Mouse (Mus musculus): Measurements from ENCODE around the gene Mtnr1b. TPM values are rescaled to one million over a fixed set of nuclear protein-coding genes. Genes with fewer than 3 reads are reported as not detected.

Gene Mtnr1b
- not detected for total RNA-seq (2021)

- no peak for DNase-seq
Measured at GRCm38 (mm10) chr9:15874506-15875160, at the start of gene Mtnr1b. Mtnr1b (minus strand) TSS chr9:15874556.

GRCm38 (mm10) chr9:15920271-15920670, 45.9 kb upstream of the Mtnr1b start:
- DNase-seq = no peak

GRCm38 (mm10) chr9:15919373-15920005, 45.1 kb upstream of the Mtnr1b start:
- no peak for DNase-seq

DNA sequence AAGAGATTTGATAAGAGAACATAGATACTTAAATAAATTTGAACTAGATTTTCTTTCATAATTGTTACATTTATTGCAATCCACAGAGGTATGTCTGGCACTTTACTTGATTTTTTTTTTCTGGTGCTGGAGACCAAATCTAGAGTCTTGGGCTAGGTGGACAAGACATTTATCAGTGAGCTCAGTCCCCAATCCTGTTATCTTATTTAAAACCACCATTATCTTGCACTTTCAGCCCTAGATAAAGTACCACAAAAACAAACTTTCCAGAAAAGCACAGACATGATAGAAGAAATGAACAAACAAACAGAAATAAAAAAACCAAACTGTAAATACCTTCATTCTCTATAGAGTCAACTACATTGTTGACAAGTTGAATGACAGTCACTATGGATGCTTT, 42.2 kb upstream of the Mtnr1b start:
- DNase-seq = no peak

- no peak for DNase-seq
Measured at GRCm38 (mm10) chr9:15912735-15913134, 38.4 kb upstream of the Mtnr1b start.

DNA sequence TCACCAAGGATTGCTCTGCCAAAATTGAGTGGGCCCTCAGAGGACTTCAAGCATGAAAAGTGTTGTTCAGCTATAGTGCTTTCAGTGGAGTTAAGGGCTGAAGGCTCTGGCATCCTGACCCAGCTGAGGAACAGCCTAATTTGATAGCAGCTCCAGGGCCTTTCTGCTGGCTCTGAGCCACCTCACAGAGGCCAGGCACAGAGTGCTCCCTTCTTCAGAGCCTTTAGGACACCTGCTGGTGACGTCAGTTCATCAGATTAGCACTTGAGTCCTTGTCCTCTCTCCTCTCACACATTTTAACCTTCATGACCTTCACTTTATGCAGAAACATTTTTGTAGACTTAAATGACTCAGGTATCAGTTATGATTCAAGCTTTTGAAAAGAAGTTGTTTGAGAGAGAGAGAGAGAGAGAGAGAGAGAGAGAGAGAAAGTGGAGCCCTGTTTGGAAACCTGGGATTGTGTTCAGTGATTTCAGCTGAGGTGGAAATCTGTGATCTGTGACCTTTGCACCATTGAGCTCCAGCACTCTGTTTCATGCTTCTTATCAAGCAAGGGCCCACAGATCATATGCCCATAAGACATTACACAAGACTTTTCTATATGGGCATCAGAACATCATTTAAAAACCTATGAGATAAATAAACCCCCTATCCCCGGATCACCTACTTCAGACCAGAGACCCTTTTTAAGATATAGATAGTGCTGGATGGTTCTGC, 35.2 kb upstream of the Mtnr1b start:
- DNase-seq = no peak

GRCm38 (mm10) chr9:15903948-15904750, 29.8 kb upstream of the Mtnr1b start:
- DNase-seq = no peak

DNA sequence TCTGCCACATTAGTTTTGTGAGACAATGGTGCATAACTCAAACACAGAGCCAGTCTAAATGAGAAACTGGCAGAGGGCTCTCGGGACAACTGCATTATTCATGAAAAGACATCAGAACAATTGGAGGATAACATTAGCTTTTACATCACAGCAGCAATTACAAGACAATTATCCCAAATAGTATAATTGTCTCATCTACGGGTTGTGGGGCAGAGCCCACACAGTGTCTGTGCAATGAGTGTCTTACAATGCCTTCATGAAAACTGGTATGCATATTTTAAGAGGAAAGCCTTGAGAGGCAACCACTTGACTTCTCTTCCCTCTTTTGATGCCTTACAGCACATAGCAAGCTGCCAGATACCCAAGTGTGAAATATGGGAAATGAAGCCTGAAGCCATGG, 23.8 kb upstream of the Mtnr1b start:
- no peak for DNase-seq

GRCm38 (mm10) chr9:15886756-15887155, 12.4 kb upstream of the Mtnr1b start:
- DNase-seq = no peak

DNA sequence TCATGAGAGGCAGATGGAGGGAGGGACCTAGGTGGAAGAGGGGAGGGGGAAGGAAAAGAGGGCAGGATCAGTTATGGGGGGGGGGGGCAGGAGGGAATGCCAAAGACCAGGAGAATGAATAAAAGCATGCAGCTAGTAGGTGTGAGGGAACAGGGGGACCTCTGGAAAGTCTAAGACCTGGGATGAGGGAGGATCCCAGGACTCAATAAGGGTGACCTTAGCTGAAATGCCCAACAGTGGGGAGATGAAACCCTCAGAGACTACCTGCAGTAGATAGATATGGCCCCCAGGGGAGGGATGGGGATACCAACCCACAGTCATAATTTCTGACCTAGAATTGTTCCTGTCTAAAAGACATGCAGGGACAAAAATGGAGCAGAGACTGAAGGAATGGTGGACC, 6.4 kb upstream of the Mtnr1b start:
- DNase-seq = no peak

DNA sequence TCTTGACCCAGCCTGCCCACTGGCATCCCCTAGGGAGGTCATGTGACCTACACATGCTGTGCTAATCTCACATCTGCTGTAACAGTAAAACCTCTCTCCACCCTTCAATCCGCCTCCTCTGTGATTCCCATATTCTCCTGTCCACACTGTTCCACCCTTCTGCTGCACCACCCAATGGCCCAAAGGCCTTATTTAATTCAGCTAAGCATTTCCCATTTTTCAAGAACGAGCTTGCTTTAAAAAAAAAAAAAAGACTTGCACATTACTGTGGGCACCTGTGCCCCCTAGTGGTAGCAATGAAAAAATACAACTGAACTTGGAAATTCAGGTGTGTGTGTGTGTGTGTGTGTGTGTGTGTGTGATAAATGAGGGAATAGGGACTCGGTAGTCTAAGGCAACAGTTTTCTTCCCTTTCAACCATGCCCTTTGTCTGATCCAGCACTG, 5.8 kb upstream of the Mtnr1b start:
- DNase-seq = peak; percentile 21

GRCm38 (mm10) chr9:15870013-15870412, 4.3 kb downstream of the Mtnr1b start:
- DNase-seq = no peak

- no peak for DNase-seq
Measured at GRCm38 (mm10) chr9:15869456-15869855, 4.9 kb downstream of the Mtnr1b start.

GRCm38 (mm10) chr9:15866280-15867072, 7.9 kb downstream of the Mtnr1b start:
- DNase-seq = no peak

DNA sequence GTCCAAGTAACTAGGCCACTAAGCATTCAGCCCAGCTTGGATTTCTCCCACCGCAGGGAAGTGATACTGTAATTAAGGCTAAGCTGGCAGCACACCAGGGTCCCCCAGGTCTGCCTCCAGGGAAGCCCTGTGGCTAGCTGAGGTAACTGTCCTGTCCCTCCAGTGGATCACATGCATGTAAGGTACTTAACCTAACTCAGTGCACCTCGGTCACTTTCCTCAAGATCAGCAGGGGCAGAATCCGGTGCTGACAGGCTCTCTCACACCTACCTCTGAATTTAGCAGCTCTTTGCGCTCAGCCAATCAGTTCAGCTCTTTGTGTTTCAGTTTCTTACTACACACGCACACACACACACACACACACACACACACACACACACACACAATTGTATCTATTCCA, 13.0 kb downstream of the Mtnr1b start:
- DNase-seq = peak; percentile 17

DNA sequence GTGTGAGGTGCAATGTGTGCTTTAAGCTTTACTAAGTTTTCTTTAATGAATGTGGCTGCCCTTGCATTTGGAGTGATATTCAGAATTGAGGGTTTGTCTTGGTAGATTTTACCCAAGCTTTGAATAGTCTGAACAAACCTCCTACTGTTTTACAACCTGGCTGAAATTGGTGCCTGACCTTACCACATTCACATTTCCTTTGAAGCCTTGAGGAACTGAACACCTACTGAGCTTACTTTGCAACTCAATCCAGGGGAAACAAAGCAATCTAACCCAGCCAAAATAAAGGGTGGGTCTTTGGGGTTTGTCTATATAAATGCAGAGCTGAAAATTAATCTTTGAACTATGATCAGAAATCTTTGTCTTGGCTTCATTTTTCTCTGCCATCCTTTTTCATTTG, 23.6 kb downstream of the Mtnr1b start:
- DNase-seq = no peak

GRCm38 (mm10) chr9:15845390-15845789, 29.0 kb downstream of the Mtnr1b start:
- no peak for DNase-seq

DNA sequence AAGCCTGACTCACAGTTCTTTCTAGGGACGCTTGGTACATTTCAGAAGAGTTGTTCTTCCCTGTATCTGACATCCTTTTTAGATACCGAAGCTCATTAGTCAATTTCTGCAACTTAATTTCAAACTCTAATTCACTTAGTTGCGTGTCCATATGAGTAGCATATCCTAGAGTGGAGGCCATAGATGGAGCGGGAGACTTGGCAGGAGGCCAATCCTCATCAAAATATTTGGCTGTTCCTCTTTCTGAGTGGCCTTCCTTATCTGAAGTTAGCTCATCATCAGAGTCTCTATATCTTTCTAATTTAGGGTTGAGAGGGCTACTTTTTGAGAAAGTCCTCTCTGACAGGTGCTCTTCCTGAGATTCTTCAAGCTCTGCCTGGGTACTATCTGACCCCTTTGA, 29.4 kb downstream of the Mtnr1b start:
- peak; percentile 36 for DNase-seq

GRCm38 (mm10) chr9:15813002-15813911, 61.1 kb downstream of the Mtnr1b start:
- DNase-seq = peak; percentile 48

- no peak for DNase-seq
Measured at GRCm38 (mm10) chr9:15804296-15804695, 70.1 kb downstream of the Mtnr1b start.

All from heart, postnatal 4 days (tissue).